Mouse (Mus musculus): Measurements from ENCODE around the gene Stab2. TPM values are rescaled to one million over a fixed set of nuclear protein-coding genes. Genes with fewer than 3 reads are reported as not detected.

Stab2 gene
- polyA plus RNA-seq, 1 experiment, result not detected

DNA sequence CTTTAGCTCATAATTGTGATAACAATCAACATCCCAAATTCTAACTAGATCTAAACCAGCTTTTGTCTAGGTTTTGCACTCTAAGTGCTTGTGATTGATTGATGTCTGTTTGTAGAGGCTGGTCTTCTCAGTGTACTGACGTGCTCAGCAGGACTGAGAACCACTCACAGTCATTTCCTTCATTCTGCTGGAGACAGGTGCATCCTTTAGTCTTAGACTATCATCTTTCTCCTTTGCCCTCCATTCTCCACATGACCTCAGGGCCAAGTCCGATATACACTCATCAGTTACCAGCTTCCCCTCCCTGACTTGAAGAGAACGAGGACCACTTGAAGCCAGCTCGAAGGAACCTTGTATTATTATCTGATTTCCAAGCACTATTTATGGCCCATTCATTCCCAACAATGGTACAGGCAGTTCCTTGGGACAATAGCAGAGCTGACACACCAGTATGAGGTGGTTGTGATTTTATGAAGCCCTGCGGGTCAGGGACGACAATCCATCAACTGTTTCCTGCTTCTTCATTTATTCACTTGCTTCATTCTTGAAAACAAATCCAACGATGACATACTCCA lies 6.7 kb upstream of the Stab2 start:
- TF ChIP-seq CTCF (IDR thresholded peaks at IDR 0.05; ENCODE audit: insufficient read depth, low read depth, low read length), result no peak
- TF ChIP-seq POLR2A (IDR thresholded peaks at IDR 0.05; ENCODE audit: insufficient read depth, low read depth, low read length), result no peak
- peaks cover 5% of the 10 kb centered on the region for H3K4me1 ChIP-seq (ENCODE audit: control insufficient read depth, insufficient read depth, low read length)
- H3K4me3 ChIP-seq (ENCODE audit: insufficient read depth, low read depth, low read length), result no peak overlapping the region
- 89% methylated on average over 7 of the region's 7 CpGs for WGBS
- H3K27ac ChIP-seq (ENCODE audit: insufficient read depth, low read depth, low read length), result no peak overlapping the region

DNA sequence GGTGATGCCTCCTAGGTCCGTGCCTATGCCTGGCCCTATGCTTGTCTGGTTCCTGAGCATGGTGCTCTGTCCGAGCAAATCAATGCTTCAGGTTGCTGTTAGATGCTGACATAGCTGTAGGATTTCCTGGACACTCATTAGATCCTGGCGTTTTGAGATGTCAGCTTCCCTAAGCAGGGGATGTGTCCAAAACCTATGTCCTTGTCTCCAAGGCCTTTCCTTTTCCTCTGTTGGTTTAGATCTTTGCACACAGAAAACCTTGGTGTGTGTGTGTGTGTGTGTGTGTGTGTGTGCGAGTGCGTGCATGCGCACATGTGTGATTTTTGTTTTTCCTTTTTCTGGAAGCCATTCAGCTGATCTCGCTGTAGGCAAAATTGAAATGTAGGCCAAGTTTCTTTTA lies 4.3 kb upstream of the Stab2 start:
- no peak overlapping the region for H3K4me3 ChIP-seq (ENCODE audit: insufficient read depth, low read depth, low read length)
- no peak overlapping the region for H3K27ac ChIP-seq (ENCODE audit: insufficient read depth, low read depth, low read length)
- WGBS, result 95% methylated on average over 7 of the region's 7 CpGs
- H3K4me1 ChIP-seq (ENCODE audit: control insufficient read depth, insufficient read depth, low read length), result peaks cover 5% of the 10 kb centered on the region
- TF ChIP-seq CTCF (IDR thresholded peaks at IDR 0.05; ENCODE audit: insufficient read depth, low read depth, low read length), result no peak
- no peak for TF ChIP-seq POLR2A (IDR thresholded peaks at IDR 0.05; ENCODE audit: insufficient read depth, low read depth, low read length)

DNA sequence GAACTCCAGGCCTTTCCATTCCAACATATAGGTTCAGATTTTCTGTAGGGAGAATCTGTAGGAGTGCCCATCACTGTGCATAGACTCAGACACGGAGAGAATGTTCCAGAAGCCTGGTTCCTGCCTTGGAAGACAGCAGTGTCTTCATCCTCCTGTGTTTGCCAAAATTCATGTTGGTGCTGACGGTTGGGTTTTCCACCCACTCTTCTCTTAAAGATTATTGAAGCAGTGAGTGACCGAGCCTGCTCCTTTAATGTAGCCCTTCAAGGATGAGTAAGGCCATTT lies 332 bp upstream of the Stab2 start:
- Histone ChIP-seq H3K4me3 (ENCODE audit: insufficient read depth, low read depth, low read length) (no peak overlapping the region), H3K27ac (ENCODE audit: insufficient read depth, low read depth, low read length) (no peak overlapping the region), H3K4me1 (ENCODE audit: control insufficient read depth, insufficient read depth, low read length) (no peaks in the 10 kb centered on the region)
- WGBS, result 86% methylated on average over 3 of the region's 3 CpGs
- no peak for TF ChIP-seq CTCF (IDR thresholded peaks at IDR 0.05; ENCODE audit: insufficient read depth, low read depth, low read length)
- TF ChIP-seq POLR2A (IDR thresholded peaks at IDR 0.05; ENCODE audit: insufficient read depth, low read depth, low read length), result no peak

DNA sequence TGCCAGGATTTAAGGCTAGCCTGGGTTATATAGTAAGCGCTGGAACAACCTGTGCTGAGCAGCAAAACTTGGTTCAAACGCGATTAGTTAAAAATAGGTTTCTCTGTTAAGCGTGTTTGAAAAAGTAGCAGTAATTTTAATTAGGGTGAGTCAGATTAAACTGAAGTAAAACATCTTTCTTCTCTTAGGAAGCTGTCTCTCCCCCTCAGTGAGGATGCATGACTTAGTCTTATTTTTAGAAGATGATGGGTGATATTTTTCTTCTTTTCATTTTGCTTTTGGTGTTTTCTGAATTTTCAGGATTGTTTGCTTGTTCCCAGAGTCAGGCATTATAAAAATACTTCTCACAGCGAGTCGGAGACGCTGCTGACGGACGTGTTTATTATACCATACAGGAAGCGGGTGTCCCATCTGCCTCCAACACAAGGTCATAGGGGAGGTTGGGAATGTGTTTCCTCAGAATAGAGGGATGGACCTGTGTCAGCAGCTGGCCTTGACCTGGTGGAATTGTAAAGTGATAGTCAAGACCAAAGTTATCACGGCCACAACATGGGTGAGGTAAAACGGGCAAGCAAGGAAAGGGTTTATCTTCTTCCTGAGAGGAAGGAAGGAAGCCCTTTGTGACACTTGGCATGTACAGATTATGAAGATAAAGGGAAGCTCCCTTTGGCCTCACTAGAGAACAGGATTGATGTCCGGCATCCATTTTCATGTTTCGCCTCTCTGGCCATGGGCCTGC lies 15.4 kb downstream of the Stab2 start:
- 73% methylated on average over 14 of the region's 14 CpGs for WGBS
- Histone ChIP-seq H3K4me3 (ENCODE audit: insufficient read depth, low read depth, low read length) (no peak overlapping the region), H3K4me1 (ENCODE audit: control insufficient read depth, insufficient read depth, low read length) (no peaks in the 10 kb centered on the region), H3K27ac (ENCODE audit: insufficient read depth, low read depth, low read length) (no peak overlapping the region)
- no peak for TF ChIP-seq POLR2A (IDR thresholded peaks at IDR 0.05; ENCODE audit: insufficient read depth, low read depth, low read length)
- TF ChIP-seq CTCF (IDR thresholded peaks at IDR 0.05; ENCODE audit: insufficient read depth, low read depth, low read length), result no peak

DNA sequence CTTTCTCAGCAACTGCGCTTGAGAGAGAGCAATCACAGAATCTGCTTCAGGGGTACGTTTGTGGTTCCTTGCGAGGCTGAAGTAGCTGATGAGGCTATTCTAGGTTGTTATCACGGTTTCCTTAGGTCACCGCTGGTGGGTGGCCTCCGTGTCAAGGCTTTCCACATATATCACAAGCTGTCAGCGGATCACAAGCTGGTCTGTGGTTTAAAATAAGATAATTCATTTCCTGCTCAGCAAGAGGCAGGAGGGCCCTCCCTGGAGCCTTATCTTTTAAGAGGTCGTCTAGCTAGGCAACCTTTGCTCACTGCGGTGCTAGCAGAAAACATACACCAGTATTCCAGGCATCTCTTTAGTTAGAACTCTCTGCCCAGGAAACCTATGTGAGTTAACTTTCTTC lies 17.2 kb downstream of the Stab2 start:
- Histone ChIP-seq H3K4me1 (ENCODE audit: control insufficient read depth, insufficient read depth, low read length) (no peaks in the 10 kb centered on the region), H3K4me3 (ENCODE audit: insufficient read depth, low read depth, low read length) (no peak overlapping the region), H3K27ac (ENCODE audit: insufficient read depth, low read depth, low read length) (no peak overlapping the region)
- no peak for TF ChIP-seq CTCF (IDR thresholded peaks at IDR 0.05; ENCODE audit: insufficient read depth, low read depth, low read length)
- TF ChIP-seq POLR2A (IDR thresholded peaks at IDR 0.05; ENCODE audit: insufficient read depth, low read depth, low read length), result no peak
- 93% methylated on average over 9 of the region's 9 CpGs for WGBS

DNA sequence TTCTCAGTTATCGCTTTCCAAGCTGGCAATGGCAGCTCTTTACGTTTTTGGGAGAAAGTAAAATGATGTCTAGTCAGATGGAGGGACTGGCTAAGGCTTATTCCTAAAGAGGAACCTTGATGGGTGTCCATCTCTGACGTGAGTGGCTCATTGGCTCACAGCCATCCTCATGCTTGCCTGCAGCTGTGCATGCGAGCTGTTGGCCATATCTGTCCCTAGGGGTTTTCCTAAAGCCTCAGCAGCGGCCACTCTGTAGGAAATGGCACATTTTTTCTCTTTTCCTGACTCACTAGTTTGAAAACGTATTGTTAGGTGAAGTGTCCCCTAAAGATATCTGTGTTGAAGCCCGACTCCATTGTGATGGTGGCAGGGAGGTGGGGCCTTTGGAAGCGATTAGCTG lies 18.0 kb downstream of the Stab2 start:
- no peak for TF ChIP-seq CTCF (IDR thresholded peaks at IDR 0.05; ENCODE audit: insufficient read depth, low read depth, low read length)
- TF ChIP-seq POLR2A (IDR thresholded peaks at IDR 0.05; ENCODE audit: insufficient read depth, low read depth, low read length), result no peak
- H3K4me3 ChIP-seq (ENCODE audit: insufficient read depth, low read depth, low read length), result no peak overlapping the region
- WGBS, result 75% methylated on average over 8 of the region's 8 CpGs
- H3K27ac ChIP-seq (ENCODE audit: insufficient read depth, low read depth, low read length), result no peak overlapping the region
- H3K4me1 ChIP-seq (ENCODE audit: control insufficient read depth, insufficient read depth, low read length), result no peaks in the 10 kb centered on the region

DNA sequence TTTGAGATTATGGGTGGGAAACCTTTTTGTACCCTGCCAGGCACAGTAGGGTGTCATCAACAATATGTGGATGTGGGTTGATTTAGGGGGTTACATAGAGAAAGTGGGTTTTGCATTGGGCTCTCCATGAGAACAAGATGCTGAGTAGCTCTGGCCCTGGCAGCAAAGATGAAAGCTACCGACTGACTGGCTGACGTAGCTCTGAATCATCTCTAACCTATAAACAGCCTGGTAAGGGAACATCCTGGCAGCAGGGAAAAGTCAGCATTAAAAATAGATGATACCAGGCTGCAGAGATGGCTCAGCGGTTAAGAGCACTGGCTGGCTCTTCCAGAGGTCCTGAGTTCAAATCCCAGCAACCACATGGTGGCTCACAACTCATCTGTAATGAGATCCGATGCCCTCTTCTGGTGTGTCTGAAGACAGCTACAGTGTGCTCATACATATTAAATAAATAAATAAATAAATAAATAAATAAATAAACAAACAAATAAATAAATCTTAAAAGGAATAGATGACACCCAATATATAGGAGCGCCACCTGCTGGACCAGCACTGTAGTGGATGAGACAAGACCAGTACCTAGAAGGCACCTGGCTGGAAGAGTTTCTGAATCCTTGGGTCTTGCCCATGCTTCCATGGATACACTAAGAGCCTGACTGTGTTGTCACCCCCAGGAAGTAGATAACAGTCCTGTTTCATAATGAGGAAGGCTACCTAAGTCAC lies 31.7 kb downstream of the Stab2 start:
- Histone ChIP-seq H3K4me1 (ENCODE audit: control insufficient read depth, insufficient read depth, low read length) (no peaks in the 10 kb centered on the region; the same call in 1 of the 2 replicates), H3K4me3 (ENCODE audit: insufficient read depth, low read depth, low read length) (no peak overlapping the region), H3K27ac (ENCODE audit: insufficient read depth, low read depth, low read length) (no peak overlapping the region)
- TF ChIP-seq POLR2A (IDR thresholded peaks at IDR 0.05; ENCODE audit: insufficient read depth, low read depth, low read length) (no peak), CTCF (IDR thresholded peaks at IDR 0.05; ENCODE audit: insufficient read depth, low read depth, low read length) (no peak)
- 68% methylated on average over 5 of the region's 5 CpGs for WGBS

DNA sequence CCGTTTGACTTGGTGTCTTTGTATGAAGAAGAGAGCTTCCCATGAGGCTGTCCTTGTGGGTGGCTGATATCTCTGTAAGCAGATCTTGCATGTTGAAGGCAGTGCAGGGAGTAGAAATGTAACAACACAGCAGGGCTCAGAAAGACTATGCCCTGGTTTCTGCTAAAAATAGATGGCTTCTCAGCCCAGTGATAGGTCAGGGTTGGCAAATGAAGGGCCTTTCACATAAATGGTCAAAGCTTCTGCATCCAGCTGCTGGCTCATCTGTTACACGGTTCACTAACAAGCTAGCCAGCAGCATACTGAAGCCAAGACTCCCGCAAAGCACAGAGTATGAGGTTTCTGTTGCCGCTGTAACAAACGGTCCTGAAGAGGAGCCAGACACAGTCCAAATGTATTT lies 34.5 kb downstream of the Stab2 start:
- WGBS, result 74% methylated on average over 5 of the region's 5 CpGs
- TF ChIP-seq CTCF (IDR thresholded peaks at IDR 0.05; ENCODE audit: insufficient read depth, low read depth, low read length), result no peak
- no peak for TF ChIP-seq POLR2A (IDR thresholded peaks at IDR 0.05; ENCODE audit: insufficient read depth, low read depth, low read length)
- H3K4me3 ChIP-seq (ENCODE audit: insufficient read depth, low read depth, low read length), result no peak overlapping the region
- H3K4me1 ChIP-seq (ENCODE audit: control insufficient read depth, insufficient read depth, low read length), result no peaks in the 10 kb centered on the region; the same call in 1 of the 2 replicates
- H3K27ac ChIP-seq (ENCODE audit: insufficient read depth, low read depth, low read length), result no peak overlapping the region

DNA sequence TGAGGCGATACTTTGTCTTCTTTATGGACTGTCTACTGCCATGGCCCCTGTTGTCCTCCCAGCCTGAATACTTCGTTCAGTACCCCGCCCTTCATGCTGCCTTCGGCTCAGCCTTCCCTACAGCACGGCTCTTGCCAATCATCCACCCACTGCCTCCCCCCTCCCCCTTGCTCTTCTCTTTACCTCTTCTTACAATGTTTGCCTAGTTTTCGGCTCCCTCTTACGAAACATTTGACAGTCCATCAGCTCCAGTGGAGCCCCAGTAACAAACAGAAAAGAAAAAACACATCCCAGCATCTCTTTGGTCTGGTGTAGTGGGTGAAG lies 35.4 kb downstream of the Stab2 start:
- Histone ChIP-seq H3K4me3 (ENCODE audit: insufficient read depth, low read depth, low read length) (no peak overlapping the region), H3K27ac (ENCODE audit: insufficient read depth, low read depth, low read length) (no peak overlapping the region), H3K4me1 (ENCODE audit: control insufficient read depth, insufficient read depth, low read length) (no peaks in the 10 kb centered on the region; the same call in 1 of the 2 replicates)
- 51% methylated on average over 7 of the region's 7 CpGs for WGBS
- TF ChIP-seq CTCF (IDR thresholded peaks at IDR 0.05; ENCODE audit: insufficient read depth, low read depth, low read length), result no peak
- TF ChIP-seq POLR2A (IDR thresholded peaks at IDR 0.05; ENCODE audit: insufficient read depth, low read depth, low read length), result no peak

Measured in olfactory bulb, adult 2 months (tissue).